Comparison of ENCODE assay signal across 22 mouse cellular contexts in genomic region chr19:58750822-58751221, GRCm38 (mm10). TPM values are rescaled to one million over a fixed set of nuclear protein-coding genes. Genes with fewer than 3 reads are reported as not detected.
DNase-seq lines count a peak whose midpoint lies in the region; ATAC-seq and TF ChIP-seq lines count a peak whose summit lies in the region.
"Had no signal": no experiment of that assay in that cellular context is flagged by ENCODE, and none has a peak within 500 bp of the region (broad histone marks: within the 10 kb centered on the region; RNA-seq: fewer than 3 reads in every experiment).

No protein-coding gene starts in this region.

- ATAC-seq in kidney, postnatal 0 days (replicated peaks; ENCODE audit: low FRiP score, low read depth) = no peak
- ATAC-seq in kidney, embryonic 16.5 days (ENCODE audit: low FRiP score, low TSS enrichment) = no peak
- ATAC-seq: CD4-positive, CD25-positive, alpha-beta regulatory T cell, adult 4 months; forebrain, embryonic 13.5 days had no signal

- no peak for TF ChIP-seq CTCF in kidney, postnatal 0 days (IDR thresholded peaks at IDR 0.05; ENCODE audit: low read depth)

- WGBS in kidney, postnatal 0 days = 60% methylated on average over 2 of the region's 2 CpGs
- WGBS in kidney, embryonic 16.5 days = 63% methylated on average over 2 of the region's 2 CpGs

- H3K9me3 ChIP-seq in kidney, postnatal 0 days (replicated peaks; ENCODE audit: low read length) = no peaks in the 10 kb centered on the region
- no peaks in the 10 kb centered on the region for H3K9me3 ChIP-seq in kidney, embryonic 16.5 days (ENCODE audit: low read length)
- H3K9me3 ChIP-seq: embryonic facial prominence, embryonic 13.5 days; heart, embryonic 13.5 days; hindbrain, embryonic 15.5 days had no signal

- H3K4me2 ChIP-seq in kidney, postnatal 0 days (ENCODE audit: low read length) = no peak overlapping the region
- no peak overlapping the region for H3K4me2 ChIP-seq in kidney, embryonic 16.5 days (replicated peaks; ENCODE audit: low read depth, low read length)
- H3K4me2 ChIP-seq: embryonic facial prominence, embryonic 13.5 days; forebrain, embryonic 13.5 days; heart, embryonic 13.5 days; hindbrain, embryonic 15.5 days had no signal

- H3K27me3 ChIP-seq in kidney, postnatal 0 days (ENCODE audit: insufficient read depth, low read length) = no peaks in the 10 kb centered on the region
- no peaks in the 10 kb centered on the region for H3K27me3 ChIP-seq in kidney, embryonic 16.5 days (ENCODE audit: insufficient read depth, low read length)
- H3K27me3 ChIP-seq: embryonic facial prominence, embryonic 13.5 days; forebrain, embryonic 13.5 days; heart, embryonic 13.5 days; hindbrain, embryonic 15.5 days had no signal

- peak; percentile 49 for DNase-seq in kidney, postnatal 0 days (ENCODE audit: low spot score)
- peak; percentile 21 for DNase-seq in right cerebral cortex, adult 18-20 months
- no peak for DNase-seq in right cerebral cortex, postnatal 25 days
- DNase-seq in brain, adult 2 months (ENCODE audit: low read depth, low spot score) = peak; percentile 60
- no peak for DNase-seq in yolk sac, embryonic 10.5 days (ENCODE audit: low spot score)
- no peak for DNase-seq in right cerebral cortex, postnatal 36 days (ENCODE audit: low spot score in 2 of 2)
- DNase-seq: adrenal gland, postnatal 10 days; B cell, adult 2 months; cerebellum, adult 18-20 months; cerebellum, adult 9-11 months; cerebellum, postnatal 36 days; gastrocnemius, postnatal 14 days; heart, postnatal 36 days had no signal

- no peaks in the 10 kb centered on the region for H3K4me1 ChIP-seq in kidney, postnatal 0 days (replicated peaks; ENCODE audit: insufficient read depth, low read length)
- H3K4me1 ChIP-seq in kidney, embryonic 16.5 days (ENCODE audit: insufficient read depth, low read length) = no peaks in the 10 kb centered on the region
- H3K4me1 ChIP-seq: embryonic facial prominence, embryonic 13.5 days; forebrain, embryonic 13.5 days; heart, embryonic 13.5 days; hindbrain, embryonic 15.5 days had no signal

- H3K27ac ChIP-seq in kidney, postnatal 0 days = no peak overlapping the region
- H3K27ac ChIP-seq in kidney, embryonic 16.5 days (ENCODE audit: low read length) = no peak overlapping the region
- H3K27ac ChIP-seq: embryonic facial prominence, embryonic 13.5 days; forebrain, embryonic 13.5 days; heart, embryonic 13.5 days; hindbrain, embryonic 15.5 days had no signal

- H3K36me3 ChIP-seq in kidney, postnatal 0 days (ENCODE audit: insufficient read depth, low read length) = no peaks in the 10 kb centered on the region
- no peaks in the 10 kb centered on the region for H3K36me3 ChIP-seq in kidney, embryonic 16.5 days (ENCODE audit: insufficient read depth, low read length)
- H3K36me3 ChIP-seq: embryonic facial prominence, embryonic 13.5 days; G1E; heart, embryonic 13.5 days; hindbrain, embryonic 15.5 days had no signal

- no peak overlapping the region for H3K4me3 ChIP-seq in kidney, postnatal 0 days (replicated peaks; ENCODE audit: low read depth, low read length)
- H3K4me3 ChIP-seq in kidney, embryonic 16.5 days (ENCODE audit: low read length) = no peak overlapping the region
- H3K4me3 ChIP-seq: embryonic facial prominence, embryonic 13.5 days; forebrain, embryonic 13.5 days; heart, embryonic 13.5 days; hindbrain, embryonic 15.5 days had no signal

- no peak overlapping the region for H3K9ac ChIP-seq in kidney, postnatal 0 days (ENCODE audit: low read depth, low read length)
- no peak overlapping the region for H3K9ac ChIP-seq in kidney, embryonic 16.5 days (replicated peaks; ENCODE audit: low read length)
- H3K9ac ChIP-seq: embryonic facial prominence, embryonic 13.5 days; forebrain, embryonic 13.5 days; heart, embryonic 13.5 days; hindbrain, embryonic 15.5 days had no signal

RNA-seq across cellular contexts. Expression of gene Pnliprp2, which starts 8.7 kb away (rescaled TPM):
- 0.09 and 0.36 TPM in 2 replicates for polyA plus RNA-seq in kidney, postnatal 0 days (2015; fragmentation: Nextera tagmentation; extraction: Ambion mirVana)
- polyA plus RNA-seq in kidney, embryonic 16.5 days (2015; fragmentation: Nextera tagmentation; extraction: Ambion mirVana) = 0.22 and 0.28 TPM in 2 replicates
- polyA plus RNA-seq: CD4-positive, CD25-positive, alpha-beta regulatory T cell, adult 4 months; embryonic facial prominence, embryonic 13.5 days; G1E; heart, postnatal 0 days; hindbrain, embryonic 15.5 days had no signal

RNA-seq across cellular contexts. Expression of gene Pnliprp1, which starts 22.1 kb away (rescaled TPM):
- polyA plus RNA-seq in kidney, postnatal 0 days (2015; fragmentation: Nextera tagmentation; extraction: Ambion mirVana) = not detected in 2 replicates
- 0.18 and 1.2 TPM in 2 replicates for polyA plus RNA-seq in kidney, embryonic 16.5 days (2015; fragmentation: Nextera tagmentation; extraction: Ambion mirVana)
- polyA plus RNA-seq: CD4-positive, CD25-positive, alpha-beta regulatory T cell, adult 4 months; embryonic facial prominence, embryonic 13.5 days; G1E; hindbrain, embryonic 11.5 days had no signal

RNA-seq across cellular contexts. Expression of gene 1700019N19Rik, which starts 43.4 kb away (rescaled TPM):
- not detected in 2 replicates for polyA plus RNA-seq in kidney, postnatal 0 days (2015; fragmentation: Nextera tagmentation; extraction: Ambion mirVana)
- polyA plus RNA-seq in kidney, embryonic 16.5 days (2015; fragmentation: Nextera tagmentation; extraction: Ambion mirVana) = not detected in 2 replicates
- polyA plus RNA-seq: CD4-positive, CD25-positive, alpha-beta regulatory T cell, adult 4 months; embryonic facial prominence, embryonic 13.5 days; forebrain, embryonic 13.5 days; G1E; heart, embryonic 13.5 days; heart, postnatal 0 days; hindbrain, embryonic 11.5 days; hindbrain, embryonic 15.5 days had no signal

Comparison
In these comparisons a context has a peak if more than half of its experiments do, and no peak if none do; other contexts are left out.
1. DNase-seq: peak in kidney, postnatal 0 days (single experiment), right cerebral cortex, adult 18-20 months (single experiment) and brain, adult 2 months (single experiment); none in right cerebral cortex, postnatal 25 days (single experiment), yolk sac, embryonic 10.5 days (single experiment) and right cerebral cortex, postnatal 36 days (0 of 2).